ENCODE assay signal across 21 mouse cellular contexts in genomic region chr9:4457644-4458043, GRCm38 (mm10).
DNase-seq lines count a peak whose midpoint lies in the region; ATAC-seq and TF ChIP-seq lines count a peak whose summit lies in the region.
"Had no signal": no experiment of that assay in that cellular context is flagged by ENCODE, and none has a peak within 500 bp of the region (broad histone marks: within the 10 kb centered on the region; RNA-seq: fewer than 3 reads in every experiment).

No protein-coding gene starts in this region.

- H3K4me3 ChIP-seq in midbrain, postnatal 0 days (ENCODE audit: low read depth, low read length): no peak overlapping the region
- no peak overlapping the region for H3K4me3 ChIP-seq in midbrain, embryonic 10.5 days
- H3K4me3 ChIP-seq: embryonic facial prominence, embryonic 13.5 days; hindbrain, embryonic 12.5 days; limb, embryonic 12.5 days; liver, embryonic 13.5 days had no signal

- peak; percentile 15 to 31 for DNase-seq in cerebellum, postnatal 25 days
- DNase-seq in cerebellum, adult 8-10 months: no peak
- DNase-seq in midbrain, postnatal 0 days (ENCODE audit: low spot score): peak; percentile 2
- no peak for DNase-seq in midbrain, embryonic 10.5 days (ENCODE audit: low spot score)
- peak; percentile 39 for DNase-seq in heart, adult 8-10 months (ENCODE audit: low spot score)
- peak; percentile 32 for DNase-seq in skeletal muscle tissue, adult 2 months (ENCODE audit: low read depth, low spot score)
- DNase-seq in spleen, adult 12 weeks (ENCODE audit: low spot score): no peak
- DNase-seq: kidney, adult 9 months; kidney, postnatal 36 days; layer of hippocampus, adult 9-11 months; liver, embryonic 13.5 days; lung, embryonic 14.5 days; lung, postnatal 36 days; right cerebral cortex, postnatal 4 days; thymus, postnatal 14 days had no signal

- H3K9me3 ChIP-seq in midbrain, postnatal 0 days (ENCODE audit: low read length): no peaks in the 10 kb centered on the region
- no peaks in the 10 kb centered on the region for H3K9me3 ChIP-seq in midbrain, embryonic 10.5 days (replicated peaks)
- H3K9me3 ChIP-seq: embryonic facial prominence, embryonic 13.5 days; hindbrain, embryonic 12.5 days; limb, embryonic 12.5 days; liver, embryonic 13.5 days had no signal

- H3K9ac ChIP-seq in midbrain, postnatal 0 days (replicated peaks; ENCODE audit: low read length, poor library complexity, severe bottlenecking): no peak overlapping the region
- H3K9ac ChIP-seq: embryonic facial prominence, embryonic 13.5 days; hindbrain, embryonic 12.5 days; limb, embryonic 12.5 days; liver, embryonic 13.5 days; lung, embryonic 14.5 days had no signal

- no peaks in the 10 kb centered on the region for H3K4me1 ChIP-seq in midbrain, postnatal 0 days (ENCODE audit: insufficient read depth, low read length)
- no peaks in the 10 kb centered on the region for H3K4me1 ChIP-seq in midbrain, embryonic 10.5 days
- H3K4me1 ChIP-seq: embryonic facial prominence, embryonic 13.5 days; hindbrain, embryonic 12.5 days; limb, embryonic 12.5 days; liver, embryonic 13.5 days had no signal

- ATAC-seq in midbrain, postnatal 0 days (ENCODE audit: low FRiP score): no peak
- no peak for ATAC-seq in frontal cortex, adult (ENCODE audit: low TSS enrichment)
- ATAC-seq: inflammation-experienced regulatory T-cells, adult 6 months had no signal

- H3K27ac ChIP-seq in midbrain, postnatal 0 days (ENCODE audit: low read depth, low read length): no peak overlapping the region
- H3K27ac ChIP-seq in midbrain, embryonic 10.5 days (replicated peaks): no peak overlapping the region
- H3K27ac ChIP-seq: embryonic facial prominence, embryonic 13.5 days; hindbrain, embryonic 12.5 days; limb, embryonic 12.5 days; liver, embryonic 13.5 days had no signal

- 88% methylated on average over 1 of the region's 1 CpGs for WGBS in midbrain, postnatal 0 days
- WGBS in midbrain, embryonic 10.5 days: 100% methylated on average over 1 of the region's 1 CpGs

- no peak overlapping the region for H3K4me2 ChIP-seq in midbrain, postnatal 0 days (ENCODE audit: low read depth, low read length, poor library complexity, severe bottlenecking)
- H3K4me2 ChIP-seq: embryonic facial prominence, embryonic 13.5 days; hindbrain, embryonic 12.5 days; limb, embryonic 12.5 days; liver, embryonic 13.5 days; lung, embryonic 14.5 days had no signal

- no peak for TF ChIP-seq CTCF in midbrain, postnatal 0 days (IDR thresholded peaks at IDR 0.05)

- H3K36me3 ChIP-seq in midbrain, postnatal 0 days (ENCODE audit: insufficient read depth, low read length): peaks cover 6% of the 10 kb centered on the region; the same call in 1 of the 2 replicates
- H3K36me3 ChIP-seq in midbrain, embryonic 10.5 days: no peaks in the 10 kb centered on the region
- H3K36me3 ChIP-seq: embryonic facial prominence, embryonic 13.5 days; hindbrain, embryonic 12.5 days; limb, embryonic 12.5 days; liver, embryonic 13.5 days had no signal

- H3K27me3 ChIP-seq in midbrain, postnatal 0 days (ENCODE audit: insufficient read depth, low read length): no peaks in the 10 kb centered on the region
- no peaks in the 10 kb centered on the region for H3K27me3 ChIP-seq in midbrain, embryonic 10.5 days (ENCODE audit: low read depth, poor library complexity, severe bottlenecking)
- H3K27me3 ChIP-seq: CH12.LX; embryonic facial prominence, embryonic 13.5 days; hindbrain, embryonic 12.5 days; limb, embryonic 12.5 days; liver, embryonic 13.5 days had no signal

Comparison
In these comparisons a context has a peak if more than half of its experiments do, and no peak if none do; other contexts are left out.
1. DNase-seq: peak in cerebellum, postnatal 25 days (2 of 2), midbrain, postnatal 0 days (single experiment), heart, adult 8-10 months (single experiment) and skeletal muscle tissue, adult 2 months (single experiment); none in cerebellum, adult 8-10 months (single experiment), midbrain, embryonic 10.5 days (single experiment) and spleen, adult 12 weeks (single experiment).